Mouse (Mus musculus) ES-Bruce4 (cell line): ENCODE data around the gene Mgll.

Source experiments
- CTCF ChIP-seq: IDR thresholded peaks from one replicate; pipeline ENCODE4 v1.8.1; 2011; ENCODE audit warnings: low read depth, low read length
- EP300 ChIP-seq: IDR thresholded peaks from 2 replicates; pipeline ENCODE4 v1.6.1; 2011; ENCODE audit warnings: low read depth, low read length; ENCODE audit not compliant: insufficient read depth
- POLR2A ChIP-seq: IDR thresholded peaks from one replicate; pipeline ENCODE4 v1.8.1; 2011; ENCODE audit warnings: low read length; ENCODE audit not compliant: insufficient read depth

DNA sequence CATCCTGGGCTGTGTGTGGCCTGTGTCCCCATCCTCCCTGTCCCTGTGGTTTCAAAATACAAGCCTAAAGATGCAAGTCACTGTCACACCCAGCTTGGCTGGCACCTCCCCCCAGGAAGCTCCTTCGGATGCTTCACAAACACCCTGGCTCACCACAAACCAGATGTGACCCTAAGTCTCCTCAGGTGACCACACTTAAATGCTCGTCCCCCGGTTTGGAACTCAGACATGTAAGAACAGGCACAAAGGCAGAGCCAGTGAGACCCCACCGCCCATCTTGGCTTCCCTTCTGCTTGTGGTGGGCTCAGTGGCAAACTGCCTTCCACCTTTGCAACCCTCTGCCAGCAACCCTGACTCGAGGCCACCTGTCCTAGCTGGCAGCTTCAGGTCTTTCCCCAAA is 110.8 kb downstream of the Mgll start:
- no peak for TF ChIP-seq POLR2A
- TF ChIP-seq CTCF = no peak
- TF ChIP-seq EP300 = no peak
